Mouse (Mus musculus) ZHBTc4 (cell line): ENCODE data around the gene Pde9a.

Experiments
- DNase-seq: peaks from one replicate; pipeline ENCODE4 v3.0.0-alpha.2; 2011; ENCODE audit warnings: low read depth, low spot score

Pde9a gene

GRCm38 (mm10) chr17:31386766-31387275 lies 811 bp downstream of the Pde9a start:
- DNase-seq: peak; percentile 17

- no peak for DNase-seq
These were observed 3.5 kb downstream of the Pde9a start for GRCm38 (mm10) chr17:31389432-31390050.

GRCm38 (mm10) chr17:31391462-31391861 lies 5.5 kb downstream of the Pde9a start:
- no peak for DNase-seq

- DNase-seq: no peak
These were observed 6.0 kb downstream of the Pde9a start for GRCm38 (mm10) chr17:31392041-31392440.

GRCm38 (mm10) chr17:31393811-31394210 lies 7.8 kb downstream of the Pde9a start:
- no peak for DNase-seq

- DNase-seq: no peak
These were observed 14.3 kb downstream of the Pde9a start for GRCm38 (mm10) chr17:31400294-31400693.

- no peak for DNase-seq
These were observed 15.2 kb downstream of the Pde9a start for GRCm38 (mm10) chr17:31401160-31401559.

GRCm38 (mm10) chr17:31402713-31403112 lies 16.7 kb downstream of the Pde9a start:
- DNase-seq: no peak

GRCm38 (mm10) chr17:31405694-31406227 lies 19.8 kb downstream of the Pde9a start:
- no peak for DNase-seq

- DNase-seq: peak; percentile 76
These were observed 23.8 kb downstream of the Pde9a start for GRCm38 (mm10) chr17:31409741-31410350.

GRCm38 (mm10) chr17:31415258-31415657 lies 29.2 kb downstream of the Pde9a start:
- no peak for DNase-seq

- DNase-seq: no peak
These were observed 33.0 kb downstream of the Pde9a start for GRCm38 (mm10) chr17:31418804-31419597.

GRCm38 (mm10) chr17:31419598-31419950 lies 33.6 kb downstream of the Pde9a start:
- DNase-seq: no peak

- no peak for DNase-seq
These were observed 34.0 kb downstream of the Pde9a start for GRCm38 (mm10) chr17:31419995-31420394.

GRCm38 (mm10) chr17:31420658-31421057 lies 34.6 kb downstream of the Pde9a start:
- no peak for DNase-seq

GRCm38 (mm10) chr17:31422381-31422780 lies 36.4 kb downstream of the Pde9a start:
- DNase-seq: peak; percentile 59

GRCm38 (mm10) chr17:31423020-31423419 lies 37.0 kb downstream of the Pde9a start:
- peak; percentile 79 for DNase-seq

- DNase-seq: no peak
These were observed 38.3 kb downstream of the Pde9a start for GRCm38 (mm10) chr17:31424358-31424757.

- DNase-seq: peak; percentile 91
These were observed 38.8 kb downstream of the Pde9a start for GRCm38 (mm10) chr17:31424798-31425197.

- peak; percentile 86 for DNase-seq
These were observed 40.1 kb downstream of the Pde9a start for GRCm38 (mm10) chr17:31425827-31426698.

GRCm38 (mm10) chr17:31429402-31429801 lies 43.4 kb downstream of the Pde9a start:
- peak; percentile 73 for DNase-seq
